Mouse (Mus musculus): ENCODE data around the gene Hdac4.

Gene Hdac4

GRCm38 (mm10) chr1:92129751-92130150 lies 65.7 kb downstream of the Hdac4 start:
- no peak for DNase-seq (ENCODE audit: low spot score)

DNA sequence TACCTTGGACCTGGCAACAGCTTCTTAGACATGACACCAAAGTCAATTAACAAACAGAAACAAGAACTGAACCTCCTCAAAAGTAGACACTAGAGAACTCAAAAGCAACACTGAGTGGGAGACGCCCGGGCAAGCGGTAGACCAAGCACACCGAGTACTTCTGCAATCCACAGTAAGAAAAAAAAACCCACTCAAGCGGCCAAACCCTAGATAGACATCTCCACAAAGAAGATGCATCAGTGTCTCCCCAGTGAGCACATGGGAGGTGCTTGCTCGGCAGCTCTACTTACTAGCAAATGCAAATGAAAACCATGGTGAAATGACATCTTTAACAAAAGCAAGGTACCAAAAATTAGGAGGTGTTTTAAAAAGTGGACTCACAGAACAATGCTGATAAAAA lies 67.7 kb downstream of the Hdac4 start:
- DNase-seq (ENCODE audit: low spot score), result no peak

DNA sequence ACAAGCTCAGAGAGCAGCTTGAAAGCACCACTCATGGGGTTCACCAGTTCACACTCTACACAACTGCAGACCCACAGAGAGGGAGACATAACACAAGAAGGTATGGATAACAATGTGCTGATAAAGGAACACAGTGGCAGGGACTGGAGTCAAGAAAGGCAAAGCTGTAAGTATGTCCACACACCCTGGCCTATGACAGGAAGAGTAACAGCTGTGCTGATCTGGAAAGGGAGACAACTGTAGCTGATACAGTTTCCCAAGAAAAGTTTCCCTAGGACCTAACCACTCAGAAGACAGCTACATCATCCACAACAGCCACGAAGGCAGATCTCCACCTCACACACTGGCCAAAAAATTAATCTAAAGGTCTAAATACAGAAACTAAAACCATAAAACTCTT lies 68.1 kb downstream of the Hdac4 start:
- DNase-seq (ENCODE audit: low spot score), result no peak

DNA sequence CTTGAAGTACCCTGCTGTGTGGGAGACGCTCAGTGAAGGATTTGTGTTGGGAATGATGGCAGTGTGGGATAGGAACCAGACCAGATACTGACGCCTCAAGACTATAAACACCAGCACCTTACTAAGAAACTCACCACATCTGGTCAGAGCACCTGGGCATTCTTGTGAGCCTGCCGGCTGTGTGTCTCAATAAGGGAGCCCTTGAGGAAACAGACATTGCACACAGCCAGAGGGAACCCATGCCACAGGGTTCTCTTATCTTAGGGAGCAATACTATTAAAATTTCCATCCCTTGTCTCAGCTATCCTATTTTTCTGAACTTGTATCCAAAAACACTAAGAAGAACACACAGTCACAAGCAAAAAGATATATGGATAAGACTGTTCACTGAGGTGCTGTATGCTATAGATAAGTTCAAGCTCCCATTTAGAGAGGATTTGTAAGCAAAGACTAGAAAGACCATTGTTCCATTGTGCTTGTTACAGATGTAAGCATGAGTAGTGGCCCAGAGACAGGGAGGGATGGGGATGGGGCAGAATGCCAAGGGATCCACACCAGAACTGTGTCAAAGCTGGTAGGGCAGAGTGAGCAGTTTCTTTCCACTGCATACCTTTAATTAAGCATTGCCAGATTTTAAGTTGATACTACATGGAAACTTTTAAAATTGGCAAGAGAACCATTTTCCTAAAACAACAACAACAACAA lies 70.8 kb downstream of the Hdac4 start:
- DNase-seq (ENCODE audit: low spot score), result no peak

GRCm38 (mm10) chr1:92119303-92119702 lies 76.2 kb downstream of the Hdac4 start:
- DNase-seq (ENCODE audit: low spot score), result no peak

DNA sequence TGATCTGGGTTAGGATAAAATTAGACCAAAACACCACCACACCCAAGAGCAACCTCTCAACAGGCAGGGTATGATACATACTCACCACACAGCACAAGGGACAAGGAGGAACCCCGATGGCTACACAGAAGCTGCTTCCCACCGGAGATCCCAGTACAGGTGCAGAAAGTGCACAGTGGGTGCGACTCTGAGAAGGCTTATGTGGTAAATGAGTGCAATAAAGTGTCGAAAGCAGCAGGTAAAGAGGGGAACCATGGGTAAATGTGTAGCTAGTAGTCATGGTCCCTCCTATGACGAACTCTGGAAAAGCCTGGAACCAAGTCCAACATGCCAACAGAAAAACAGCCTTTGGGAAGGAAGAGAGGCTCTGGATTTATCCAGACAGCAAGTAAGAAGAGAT lies 77.9 kb downstream of the Hdac4 start:
- no peak for DNase-seq (ENCODE audit: low spot score)

- no peak for DNase-seq (ENCODE audit: low spot score)
These were observed 79.3 kb downstream of the Hdac4 start for GRCm38 (mm10) chr1:92116169-92116568.

- DNase-seq (ENCODE audit: low spot score), result no peak
These were observed 81.4 kb downstream of the Hdac4 start for GRCm38 (mm10) chr1:92114091-92114490.

GRCm38 (mm10) chr1:92113243-92114009 lies 82.1 kb downstream of the Hdac4 start:
- no peak for DNase-seq (ENCODE audit: low spot score)

GRCm38 (mm10) chr1:92112591-92112990 lies 82.9 kb downstream of the Hdac4 start:
- no peak for DNase-seq (ENCODE audit: low spot score)

DNA sequence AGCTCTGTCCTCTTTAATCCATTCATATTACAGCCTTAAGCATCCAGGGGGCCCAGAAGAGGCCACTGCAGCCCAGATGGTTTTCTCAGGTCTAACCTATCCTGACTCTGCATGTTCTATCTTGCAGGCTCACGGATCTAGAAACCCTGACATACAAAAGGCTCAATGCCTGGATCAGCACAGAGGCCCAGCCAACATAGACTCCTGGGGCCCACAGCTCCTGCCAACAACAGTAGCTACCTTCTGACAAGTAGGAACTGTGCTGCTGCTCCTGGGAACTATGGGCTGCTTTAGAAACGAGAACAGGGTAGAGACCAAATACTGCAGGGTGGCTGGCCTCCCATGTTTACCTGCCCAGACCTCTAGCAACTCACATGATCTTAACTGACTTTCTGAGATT lies 83.9 kb downstream of the Hdac4 start:
- no peak for DNase-seq (ENCODE audit: low spot score)

DNA sequence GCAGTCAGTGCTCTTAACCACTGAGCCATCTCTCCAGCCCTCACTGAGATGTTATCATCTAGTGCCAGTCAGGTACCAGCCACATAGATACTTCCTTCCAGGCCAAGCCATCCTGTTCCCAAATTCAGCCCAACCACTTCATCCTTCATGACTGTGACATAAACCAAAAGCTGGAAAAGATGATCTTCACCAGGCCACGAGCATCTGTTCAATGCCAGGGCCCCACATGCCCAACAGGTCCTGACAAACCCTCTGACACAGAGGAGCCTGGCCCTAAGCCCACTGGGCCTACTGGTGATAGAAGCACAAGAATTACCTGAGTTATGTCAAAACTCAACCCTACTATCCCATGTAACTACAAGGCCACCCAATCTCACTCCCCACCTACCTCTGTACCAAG lies 84.5 kb downstream of the Hdac4 start:
- no peak for DNase-seq (ENCODE audit: low spot score)

GRCm38 (mm10) chr1:92109221-92109620 lies 86.3 kb downstream of the Hdac4 start:
- DNase-seq (ENCODE audit: low spot score), result no peak

DNA sequence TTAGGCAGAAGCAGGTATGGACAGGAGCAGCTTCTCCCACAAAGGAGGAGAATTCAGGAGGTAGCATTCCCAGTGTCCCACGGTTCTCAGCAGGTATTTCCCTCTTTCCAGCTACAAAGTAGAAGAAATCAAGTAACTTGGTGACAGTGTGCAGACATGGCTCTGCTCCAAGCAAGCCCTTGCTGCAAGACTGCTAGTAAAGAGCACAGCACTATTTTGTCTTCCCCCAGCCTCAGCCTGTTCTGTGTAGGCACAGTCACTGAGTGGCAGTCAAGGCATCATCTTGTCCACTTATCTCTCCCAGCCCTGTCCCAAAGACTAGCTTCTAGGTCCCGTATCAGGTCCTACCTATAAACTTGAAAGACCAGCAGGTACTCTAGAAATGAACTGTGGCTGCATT lies 86.9 kb downstream of the Hdac4 start:
- DNase-seq (ENCODE audit: low spot score), result no peak

GRCm38 (mm10) chr1:92107996-92108395 lies 87.5 kb downstream of the Hdac4 start:
- no peak for DNase-seq (ENCODE audit: low spot score)

DNA sequence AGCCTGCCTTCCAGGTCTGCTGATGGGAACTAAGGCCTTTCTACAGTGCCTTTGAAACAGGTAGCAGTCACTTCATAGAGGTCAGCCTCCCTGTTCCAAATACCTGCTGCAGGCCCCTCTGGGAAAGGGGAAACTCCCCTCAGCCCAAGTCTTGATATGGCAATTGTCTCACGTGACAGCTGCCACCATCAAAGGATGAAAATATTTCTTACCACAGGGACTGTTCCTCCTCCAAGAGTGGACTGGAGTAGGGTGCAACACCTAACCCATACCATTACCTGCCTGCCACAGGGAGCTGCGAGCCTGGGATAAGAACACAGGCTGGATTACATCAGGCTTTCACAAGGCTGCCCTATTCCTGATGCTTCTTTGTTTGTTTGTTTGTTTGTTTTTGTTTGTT lies 88.0 kb downstream of the Hdac4 start:
- DNase-seq (ENCODE audit: low spot score), result no peak

GRCm38 (mm10) chr1:92106486-92107160 lies 88.9 kb downstream of the Hdac4 start:
- DNase-seq (ENCODE audit: low spot score), result no peak

DNA sequence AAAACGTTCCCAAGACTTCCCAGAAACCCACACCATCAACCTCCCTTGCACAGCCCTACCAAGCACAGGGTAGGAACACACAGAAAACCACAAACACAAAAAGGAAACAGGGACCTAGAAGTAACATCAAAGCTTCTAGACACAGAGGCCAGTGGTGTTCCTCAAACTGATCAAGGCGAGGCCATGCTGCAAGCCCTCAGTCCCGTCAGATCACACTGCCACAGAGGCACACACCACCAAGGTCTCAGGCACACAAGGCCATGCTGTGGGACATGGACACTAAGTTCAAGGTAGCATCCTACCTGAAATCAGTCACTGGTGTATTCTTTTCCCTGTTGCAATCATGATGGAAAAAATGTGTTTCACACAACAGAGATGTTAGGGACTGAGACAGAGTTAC lies 90.8 kb downstream of the Hdac4 start:
- no peak for DNase-seq (ENCODE audit: low spot score)

DNA sequence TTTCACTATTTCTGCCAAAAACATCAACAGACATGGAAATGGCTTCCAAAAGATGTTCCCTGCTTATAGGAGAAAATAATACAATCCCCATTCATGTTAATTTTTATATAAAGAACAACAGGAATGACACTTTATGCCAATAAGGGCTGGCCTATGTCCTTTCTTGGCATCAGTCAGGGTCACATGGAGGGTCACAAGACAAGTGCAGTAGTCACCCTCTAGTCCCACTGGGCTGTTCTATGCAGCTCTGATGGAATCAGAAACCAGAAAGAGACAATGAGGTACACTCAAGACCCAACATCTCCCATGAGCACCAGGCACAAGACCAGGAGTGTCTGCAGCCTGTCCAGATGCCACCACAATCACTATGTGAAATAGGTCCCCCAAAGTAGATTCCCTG lies 91.5 kb downstream of the Hdac4 start:
- DNase-seq (ENCODE audit: low spot score), result no peak

DNA sequence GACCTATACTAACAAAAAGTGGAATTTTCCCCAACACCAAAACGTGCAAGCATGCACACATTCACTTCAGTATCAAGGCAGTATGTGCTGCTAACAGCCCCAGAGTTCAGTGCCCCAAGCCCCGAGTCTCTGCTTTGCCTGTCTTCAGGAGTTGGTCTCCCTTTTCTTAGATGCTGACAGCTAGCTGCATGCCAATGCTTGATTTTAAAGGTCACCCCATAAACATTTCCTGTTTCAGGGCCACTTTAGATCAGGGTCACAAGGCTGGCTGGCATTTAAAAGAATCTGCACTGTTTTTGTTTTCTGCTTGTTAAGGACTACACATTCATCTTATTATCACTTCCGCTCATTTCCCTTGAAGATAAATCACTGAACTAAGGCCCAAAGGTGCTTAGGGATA lies 92.1 kb downstream of the Hdac4 start:
- DNase-seq (ENCODE audit: low spot score), result no peak

GRCm38 (mm10) chr1:92102825-92103224 lies 92.7 kb downstream of the Hdac4 start:
- no peak for DNase-seq (ENCODE audit: low spot score)

- DNase-seq (ENCODE audit: low spot score), result no peak
These were observed 95.1 kb downstream of the Hdac4 start for GRCm38 (mm10) chr1:92100371-92100891.

- DNase-seq (ENCODE audit: low spot score), result no peak
These were observed 95.5 kb downstream of the Hdac4 start for GRCm38 (mm10) chr1:92099964-92100363.
